Mouse (Mus musculus) neural tube, embryonic 11.5 days (tissue): ENCODE measurements at regions not wholly inside any gene's neighbourhood (a gene's known extent, or its start where the extent isn't known, plus 50 kb on each side); places are given as distances from the start of the nearest gene placed in this dataset.

Experiments used
- ATAC-seq: fragments of 200-750 bp; cut with Nextera tagmentation; 2 replicates; pipeline ENCODE4 v1.8.0; 2017; ENCODE audit warnings: moderate number of reproducible peaks, mild to moderate bottlenecking, moderate TSS enrichment, moderate library complexity; ENCODE audit not compliant: insufficient read depth, low FRiP score, low TSS enrichment
- DNase-seq: peaks from one replicate; pipeline ENCODE4 v3.0.0-alpha.2; 2015; ENCODE audit warnings: low spot score
- H3K27ac ChIP-seq: fragments of 300-500 bp; sonication (generic); 2 replicates; pipeline ENCODE4 v1.5.1; 2014; ENCODE audit warnings: low read depth, mild to moderate bottlenecking, low read length
- H3K27me3 ChIP-seq: fragments of 300-500 bp; sonication (generic); 2 replicates; pipeline ENCODE4 v1.6.1; 2014; ENCODE audit warnings: mild to moderate bottlenecking, low read length, mixed read lengths; ENCODE audit not compliant: control insufficient read depth, insufficient read depth
- H3K36me3 ChIP-seq: fragments of 300-500 bp; sonication (generic); 2 replicates; pipeline ENCODE4 v1.6.1; 2014; ENCODE audit warnings: mild to moderate bottlenecking, low read length, moderate library complexity, mixed read lengths; ENCODE audit not compliant: control insufficient read depth, insufficient read depth
- H3K4me1 ChIP-seq: fragments of 300-500 bp; sonication (generic); 2 replicates; pipeline ENCODE4 v1.6.1; 2014; ENCODE audit warnings: low read length, mixed read lengths; ENCODE audit not compliant: control insufficient read depth, insufficient read depth
- H3K4me2 ChIP-seq: fragments of 300-500 bp; sonication (generic); 2 replicates; pipeline ENCODE4 v1.6.1; 2014; ENCODE audit warnings: low read depth, mild to moderate bottlenecking, moderate library complexity
- H3K4me3 ChIP-seq: fragments of 300-500 bp; sonication (generic); 2 replicates; pipeline ENCODE4 v1.5.1; 2014; ENCODE audit warnings: low read depth, low read length
- H3K9ac ChIP-seq: fragments of 300-500 bp; sonication (generic); 2 replicates; pipeline ENCODE4 v1.6.1; 2014; ENCODE audit warnings: mild to moderate bottlenecking, low read length
- H3K9me3 ChIP-seq: fragments of 300-500 bp; sonication (generic); 2 replicates; pipeline ENCODE4 v1.6.1; 2016; ENCODE audit warnings: low read length; ENCODE audit not compliant: control insufficient read depth
- WGBS: fragments of 180-500 bp; shearing (Covaris S2); extraction: QIAGEN DNeasy Blood & Tissue Kit; methylation state at CpG from one replicate; pipeline ENCODE4 v1.1.7; 2014; 5-methylcytosine and 5-hydroxymethylcytosine counted together

- H3K27ac ChIP-seq = no peak overlapping the region
- no peak for DNase-seq
- 83% methylated on average over 3 of the region's 3 CpGs for WGBS
- no peaks in the 10 kb centered on the region for H3K9me3 ChIP-seq
- H3K4me1 ChIP-seq = no peaks in the 10 kb centered on the region
- H3K4me2 ChIP-seq = no peak overlapping the region
- H3K36me3 ChIP-seq = no peaks in the 10 kb centered on the region
- no peak overlapping the region for H3K9ac ChIP-seq
- H3K27me3 ChIP-seq = no peaks in the 10 kb centered on the region
- H3K4me3 ChIP-seq = no peak overlapping the region
- no peak for ATAC-seq
Observed at GRCm38 (mm10) chr2:106318695-106319266, 315.4 kb upstream of the Dnajc24 start.

GRCm38 (mm10) chr2:106346781-106347180, 343.4 kb upstream of the Dnajc24 start:
- no peak overlapping the region for H3K4me3 ChIP-seq
- H3K27ac ChIP-seq = no peak overlapping the region
- no peaks in the 10 kb centered on the region for H3K27me3 ChIP-seq
- 86% methylated on average over 6 of the region's 6 CpGs for WGBS
- H3K9me3 ChIP-seq = no peaks in the 10 kb centered on the region
- ATAC-seq = no peak
- no peak overlapping the region for H3K4me2 ChIP-seq
- no peak overlapping the region for H3K9ac ChIP-seq
- no peaks in the 10 kb centered on the region for H3K36me3 ChIP-seq
- no peak for DNase-seq
- H3K4me1 ChIP-seq = no peaks in the 10 kb centered on the region

- 85% methylated on average over 7 of the region's 7 CpGs for WGBS
Observed at GRCm38 (mm10) chr2:106347249-106347648, 343.9 kb upstream of the Dnajc24 start.

DNA sequence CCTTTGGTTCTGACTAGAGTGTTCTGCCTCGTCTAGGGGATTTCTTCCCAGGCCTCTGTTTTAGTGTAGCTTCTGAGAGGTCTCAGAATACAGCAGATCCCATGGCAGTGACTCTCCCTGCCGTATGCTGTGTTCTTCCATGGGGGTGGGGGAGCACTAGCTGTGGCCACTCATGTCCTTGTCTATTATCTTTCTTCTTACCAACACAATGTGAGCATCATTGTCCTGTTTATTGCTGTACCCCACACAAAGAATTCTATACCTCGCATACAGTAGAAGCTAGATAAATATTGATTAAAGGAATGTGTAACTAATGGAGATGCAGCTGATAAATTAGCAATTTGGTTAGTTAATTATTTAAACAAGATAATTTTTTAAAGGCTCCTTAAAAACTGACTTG, 337.5 kb upstream of the Mpped2 start:
- H3K4me1 ChIP-seq = no peaks in the 10 kb centered on the region
- peak; percentile 48 for ATAC-seq
- no peak for DNase-seq
- H3K9ac ChIP-seq = no peak overlapping the region
- no peaks in the 10 kb centered on the region for H3K36me3 ChIP-seq
- no peak overlapping the region for H3K4me3 ChIP-seq
- no peaks in the 10 kb centered on the region for H3K9me3 ChIP-seq
- no peak overlapping the region for H3K27ac ChIP-seq
- no peaks in the 10 kb centered on the region for H3K27me3 ChIP-seq
- H3K4me2 ChIP-seq = no peak overlapping the region
- 81% methylated on average over 3 of the region's 3 CpGs for WGBS

More at GRCm38 (mm10) chr2:106347249-106347648, 343.9 kb upstream of the Dnajc24 start:
- Histone ChIP-seq H3K36me3 (no peaks in the 10 kb centered on the region), H3K4me1 (no peaks in the 10 kb centered on the region), H3K4me3 (no peak overlapping the region), H3K4me2 (no peak overlapping the region), H3K9me3 (no peaks in the 10 kb centered on the region), H3K27ac (no peak overlapping the region), H3K27me3 (no peaks in the 10 kb centered on the region), H3K9ac (no peak overlapping the region)
- no peak for ATAC-seq
- DNase-seq = no peak

GRCm38 (mm10) chr2:106355984-106356547, 337.0 kb upstream of the Mpped2 start:
- Histone ChIP-seq H3K27me3 (no peaks in the 10 kb centered on the region), H3K9me3 (no peaks in the 10 kb centered on the region), H3K4me1 (no peaks in the 10 kb centered on the region), H3K36me3 (no peaks in the 10 kb centered on the region), H3K4me2 (no peak overlapping the region), H3K27ac (no peak overlapping the region), H3K9ac (no peak overlapping the region), H3K4me3 (no peak overlapping the region)
- peak; percentile 85 for ATAC-seq
- WGBS = 50% methylated on average over 5 of the region's 5 CpGs
- DNase-seq = peak; percentile 77

DNA sequence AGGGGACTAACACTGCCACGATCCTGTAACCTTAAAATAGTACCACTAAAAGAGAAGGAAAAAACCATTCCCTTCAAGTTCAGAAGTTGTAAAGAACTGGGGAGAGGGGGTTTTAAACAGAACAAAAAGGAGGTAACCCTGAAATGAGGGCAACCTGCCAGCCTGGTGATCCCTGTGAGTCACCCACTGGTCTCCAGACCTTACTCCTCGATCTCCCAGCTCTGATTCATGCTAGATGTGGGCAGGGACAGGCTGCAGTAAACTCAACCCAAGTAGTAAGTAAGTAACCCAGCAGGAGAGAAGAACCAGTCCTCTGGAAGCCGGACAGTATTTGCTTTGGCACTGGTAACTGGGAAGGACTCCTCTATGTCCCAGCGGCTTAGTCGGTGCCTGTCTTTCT, 324.4 kb upstream of the Mpped2 start:
- WGBS = 90% methylated on average over 5 of the region's 5 CpGs
- no peak overlapping the region for H3K4me3 ChIP-seq
- no peaks in the 10 kb centered on the region for H3K9me3 ChIP-seq
- no peak overlapping the region for H3K27ac ChIP-seq
- H3K27me3 ChIP-seq = no peaks in the 10 kb centered on the region
- no peaks in the 10 kb centered on the region for H3K36me3 ChIP-seq
- no peaks in the 10 kb centered on the region for H3K4me1 ChIP-seq
- no peak overlapping the region for H3K9ac ChIP-seq
- H3K4me2 ChIP-seq = no peak overlapping the region
- ATAC-seq = no peak
- DNase-seq = no peak

DNA sequence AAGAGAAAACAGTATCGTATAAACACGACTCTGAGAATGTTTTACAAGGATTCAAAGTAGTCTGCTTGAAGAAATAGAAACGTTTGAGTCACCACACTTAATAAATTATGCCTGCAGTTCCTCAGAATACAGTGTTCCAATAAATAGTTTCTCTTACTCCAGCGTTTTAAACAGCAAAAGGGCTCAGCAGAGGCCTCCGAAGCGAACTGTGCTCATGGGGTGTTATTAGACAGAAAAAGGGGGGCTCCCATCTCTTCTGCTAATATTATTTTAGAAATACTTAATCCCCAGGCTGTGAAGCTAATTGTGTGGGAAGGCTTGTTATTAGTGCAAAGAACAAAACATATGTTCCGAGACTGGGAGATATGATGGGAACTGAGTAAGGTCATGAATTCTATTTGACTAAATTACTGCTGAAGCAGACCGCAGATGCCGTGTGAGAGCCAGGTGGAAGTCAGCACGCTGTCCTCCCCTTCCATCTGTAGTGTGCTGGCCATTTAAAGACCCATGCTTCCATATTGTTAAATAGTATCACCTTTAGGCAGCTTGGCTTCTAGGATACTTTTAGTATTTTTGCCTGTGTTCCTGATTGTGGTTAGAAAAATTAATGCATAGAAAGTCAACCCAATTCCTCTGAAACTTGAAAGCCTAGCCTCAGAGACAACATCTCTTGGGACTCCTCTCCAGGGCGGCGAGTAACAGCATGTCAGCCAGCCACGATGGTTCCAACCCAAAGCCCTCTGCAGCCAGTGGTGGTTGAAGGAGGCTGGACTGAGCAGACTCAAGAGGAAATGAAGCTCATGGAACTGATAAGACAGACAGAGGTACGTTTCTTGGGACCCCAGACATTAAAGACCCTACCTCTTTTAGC, 309.4 kb upstream of the Mpped2 start:
- no peak overlapping the region for H3K27ac ChIP-seq
- H3K4me3 ChIP-seq = no peak overlapping the region
- H3K9ac ChIP-seq = no peak overlapping the region
- WGBS = 85% methylated on average over 14 of the region's 14 CpGs
- ATAC-seq (no peak), DNase-seq (no peak)
- no peaks in the 10 kb centered on the region for H3K27me3 ChIP-seq
- H3K36me3 ChIP-seq = no peaks in the 10 kb centered on the region
- no peak overlapping the region for H3K4me2 ChIP-seq
- H3K4me1 ChIP-seq = no peaks in the 10 kb centered on the region
- no peaks in the 10 kb centered on the region for H3K9me3 ChIP-seq

DNA sequence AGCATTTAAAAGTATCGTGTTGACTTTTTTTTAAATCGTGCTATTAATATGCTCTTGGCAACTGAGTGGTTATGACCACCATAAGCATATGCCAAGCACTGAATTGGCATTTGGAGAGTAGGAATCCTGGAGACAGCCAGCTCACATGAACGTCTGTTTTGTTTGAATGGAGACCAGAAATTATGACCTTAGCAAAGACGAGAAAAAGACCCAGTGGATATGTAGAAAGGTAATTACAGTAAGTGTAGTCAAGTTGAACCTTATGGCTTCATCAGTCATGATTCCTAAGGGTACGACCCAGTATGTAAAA, 308.8 kb upstream of the Mpped2 start:
- no peaks in the 10 kb centered on the region for H3K9me3 ChIP-seq
- H3K9ac ChIP-seq = no peak overlapping the region
- no peak overlapping the region for H3K4me2 ChIP-seq
- H3K36me3 ChIP-seq = no peaks in the 10 kb centered on the region
- no peak for ATAC-seq
- no peak overlapping the region for H3K27ac ChIP-seq
- no peaks in the 10 kb centered on the region for H3K27me3 ChIP-seq
- H3K4me3 ChIP-seq = no peak overlapping the region
- H3K4me1 ChIP-seq = no peaks in the 10 kb centered on the region
- 89% methylated on average over 5 of the region's 5 CpGs for WGBS
- DNase-seq = no peak

DNA sequence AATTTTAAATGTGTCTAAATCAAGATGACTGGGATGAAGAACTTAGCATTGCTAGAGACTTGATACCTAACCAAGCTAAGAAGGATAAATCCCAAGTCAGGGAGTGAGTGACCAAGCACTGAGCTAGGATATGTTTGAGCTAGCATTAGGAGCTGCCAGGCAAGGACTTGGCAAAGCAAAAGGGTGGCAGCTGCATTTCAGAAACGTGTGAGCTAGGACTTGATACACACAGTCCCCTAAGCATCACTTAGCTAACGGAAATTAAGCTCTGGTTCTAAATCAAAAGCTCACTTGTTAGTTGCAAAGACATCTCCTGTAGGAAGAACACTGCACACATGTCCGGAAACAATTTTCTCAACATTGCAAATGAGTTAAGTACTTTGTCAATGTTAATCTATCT, 308.2 kb upstream of the Mpped2 start:
- H3K4me2 ChIP-seq = no peak overlapping the region
- H3K4me3 ChIP-seq = no peak overlapping the region
- WGBS = 82% methylated on average over 3 of the region's 3 CpGs
- no peak for DNase-seq
- H3K27ac ChIP-seq = no peak overlapping the region
- no peaks in the 10 kb centered on the region for H3K27me3 ChIP-seq
- no peak for ATAC-seq
- H3K9me3 ChIP-seq = no peaks in the 10 kb centered on the region
- no peaks in the 10 kb centered on the region for H3K36me3 ChIP-seq
- H3K4me1 ChIP-seq = no peaks in the 10 kb centered on the region
- no peak overlapping the region for H3K9ac ChIP-seq
